Mouse (Mus musculus): ENCODE measurements around the gene Acap2.

Acap2 gene

GRCm38 (mm10) chr16:31081891-31082290 is 119.2 kb downstream of the Acap2 start:
- in situ Hi-C loops (cut with MboI, MseI) = loop anchor here (10.0 kb wide), 2 partner anchors 1653 to 1983 kb away; partner anchors contain the start of genes Lmln and Muc4

- in situ Hi-C loops (cut with MboI, MseI) = loop anchor here (10.0 kb wide), 2 partner anchors 1654 to 1984 kb away; partner anchors contain the start of genes Lmln and Muc4
These were observed 119.8 kb downstream of the Acap2 start, which contains the start of gene Xxylt1 for GRCm38 (mm10) chr16:31081125-31081664. Xxylt1 (minus strand) TSS chr16:31081432.

- in situ Hi-C loops (cut with MboI, MseI) = loop anchor here (10.0 kb wide), 2 partner anchors 1654 to 1984 kb away; partner anchors contain the start of genes Lmln and Muc4
These were observed 120.4 kb downstream of the Acap2 start for GRCm38 (mm10) chr16:31080573-31081051.

- in situ Hi-C loops (cut with MboI, MseI) = no loop called here
These were observed 123.6 kb downstream of the Acap2 start for GRCm38 (mm10) chr16:31077396-31077795.

GRCm38 (mm10) chr16:31076436-31076835 is 124.6 kb downstream of the Acap2 start:
- in situ Hi-C loops (cut with MboI, MseI) = no loop called here

- in situ Hi-C loops (cut with MboI, MseI) = loop anchor here (5.0 kb wide), 1 partner anchor 273 kb away; no protein-coding TSS in a partner anchor
These were observed 126.6 kb downstream of the Acap2 start for GRCm38 (mm10) chr16:31074324-31074908.

- in situ Hi-C loops (cut with MboI, MseI) = loop anchor here (5.0 kb wide), 1 partner anchor 276 kb away; no protein-coding TSS in a partner anchor
These were observed 129.3 kb downstream of the Acap2 start for GRCm38 (mm10) chr16:31071731-31072130.

GRCm38 (mm10) chr16:31070358-31071133 is 130.5 kb downstream of the Acap2 start:
- in situ Hi-C loops (cut with MboI, MseI) = loop anchor here (5.0 kb wide), 1 partner anchor 277 kb away; no protein-coding TSS in a partner anchor

GRCm38 (mm10) chr16:31069211-31070166 is 131.6 kb downstream of the Acap2 start:
- in situ Hi-C loops (cut with MboI, MseI) = loop anchor here (5.0 kb wide), 2 partner anchors 278 to 477 kb away; no protein-coding TSS in a partner anchor

GRCm38 (mm10) chr16:31068280-31068679 is 132.8 kb downstream of the Acap2 start:
- in situ Hi-C loops (cut with MboI, MseI) = loop anchor here (5.0 kb wide), 1 partner anchor 476 kb away; no protein-coding TSS in a partner anchor

GRCm38 (mm10) chr16:31066344-31067098 is 134.5 kb downstream of the Acap2 start:
- in situ Hi-C loops (cut with MboI, MseI) = loop anchor here (5.0 kb wide), 1 partner anchor 474 kb away; no protein-coding TSS in a partner anchor

- in situ Hi-C loops (cut with MboI, MseI) = loop anchor here (5.0 kb wide), 1 partner anchor 472 kb away; no protein-coding TSS in a partner anchor
These were observed 136.3 kb downstream of the Acap2 start for GRCm38 (mm10) chr16:31064782-31065181.

GRCm38 (mm10) chr16:31062918-31063317 is 138.1 kb downstream of the Acap2 start:
- in situ Hi-C loops (cut with MboI, MseI) = no loop called here

- in situ Hi-C loops (cut with MboI, MseI) = no loop called here
These were observed 139.7 kb downstream of the Acap2 start for GRCm38 (mm10) chr16:31061246-31061880.

- in situ Hi-C loops (cut with MboI, MseI) = no loop called here
These were observed 140.3 kb downstream of the Acap2 start for GRCm38 (mm10) chr16:31060714-31061113.

GRCm38 (mm10) chr16:31060226-31060625 is 140.8 kb downstream of the Acap2 start:
- in situ Hi-C loops (cut with MboI, MseI) = no loop called here

- in situ Hi-C loops (cut with MboI, MseI) = no loop called here
These were observed 141.3 kb downstream of the Acap2 start for GRCm38 (mm10) chr16:31059730-31060129.

- in situ Hi-C loops (cut with MboI, MseI) = no loop called here
These were observed 148.2 kb downstream of the Acap2 start for GRCm38 (mm10) chr16:31052812-31053211.

- in situ Hi-C loops (cut with MboI, MseI) = no loop called here
These were observed 148.8 kb downstream of the Acap2 start for GRCm38 (mm10) chr16:31052177-31052726.

All from T-helper 1 cell (primary cell).